Mouse (Mus musculus) heart, postnatal 10 days (tissue): ENCODE measurements at regions not wholly inside any gene's neighbourhood (a gene's known extent, or its start where the extent isn't known, plus 50 kb on each side); places are given as distances from the start of the nearest gene placed in this dataset.

Experiments used
- DNase-seq, 2 experiments: peaks; one replicate each; pipeline ENCODE4 v3.0.0; 2021
- intact Hi-C: fragments of 180-260 bp; cut with DNase I; formaldehyde crosslinking; loops from one replicate; pipeline ENCODE4 v1.15.1; 2025

DNA sequence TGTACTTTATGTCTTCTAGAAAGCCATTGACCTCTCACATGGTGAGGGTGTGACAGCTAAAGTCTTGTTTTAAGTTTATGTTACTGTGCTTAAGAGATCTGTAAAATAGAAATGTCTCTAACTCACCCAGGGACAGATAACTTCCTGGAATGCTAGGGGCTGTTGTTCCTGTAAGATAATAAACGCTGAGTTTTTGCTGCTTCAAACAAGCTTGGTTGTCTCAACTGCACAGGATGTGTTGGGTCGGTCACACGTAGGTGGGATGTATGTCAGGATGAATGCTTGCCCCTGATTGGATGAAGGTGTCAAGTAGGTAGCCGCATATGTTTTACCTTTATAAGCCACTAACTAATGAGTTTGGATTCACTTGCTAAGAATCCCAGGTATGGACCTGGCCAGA, 63.8 kb upstream of the Eif4g2 start:
- DNase-seq = no peak
- intact Hi-C loops = no loop called here

DNA sequence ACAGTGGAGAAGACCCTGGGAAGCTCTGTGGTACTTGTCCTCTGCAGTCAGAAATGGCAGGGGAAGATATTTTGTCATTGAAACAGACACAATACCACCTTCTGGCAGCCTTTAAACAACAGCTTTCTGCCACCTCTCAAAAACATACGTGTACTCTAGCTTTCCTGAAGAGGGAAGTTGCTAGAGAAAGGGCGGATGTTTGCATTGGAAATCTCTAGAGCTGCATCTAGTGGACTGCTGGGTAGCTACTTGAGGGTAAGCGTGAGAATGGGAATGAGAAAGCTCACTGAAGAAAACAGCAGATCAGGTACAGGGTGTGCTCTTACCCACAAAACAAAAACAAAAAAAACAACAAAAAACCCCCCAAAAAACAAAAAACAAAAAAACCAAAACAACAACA, 61.4 kb upstream of the Eif4g2 start:
- intact Hi-C loops = no loop called here

DNA sequence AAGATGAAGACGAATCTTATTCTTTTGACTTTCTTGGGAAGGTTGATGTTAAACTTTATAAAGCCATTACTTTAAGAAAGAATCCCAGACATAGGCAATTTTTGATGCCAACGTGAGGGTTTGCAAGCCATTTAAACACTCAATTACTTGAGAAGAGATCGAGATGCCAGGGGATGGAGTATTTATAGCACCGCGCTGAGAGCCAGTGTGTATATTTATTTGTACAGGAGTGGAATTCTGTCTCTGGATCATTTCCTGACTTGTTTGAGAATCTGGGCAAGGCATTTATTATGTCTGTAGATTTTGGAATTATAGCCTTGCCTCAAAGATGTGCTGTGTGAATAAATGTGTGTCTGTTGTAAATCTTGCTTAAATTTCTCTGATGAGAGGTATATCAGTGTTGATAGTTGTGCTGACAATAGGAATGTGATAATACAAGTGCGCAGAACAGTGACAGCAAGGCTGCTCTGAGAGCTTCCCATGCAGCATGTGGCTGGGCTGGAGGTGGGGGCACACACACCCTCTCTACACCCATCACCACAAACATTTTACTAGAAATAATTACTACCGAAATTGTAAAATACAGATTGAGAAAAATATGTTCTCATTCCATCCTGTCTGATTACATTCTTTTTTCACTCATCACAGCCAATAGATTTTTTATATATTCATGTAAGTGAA, 58.6 kb upstream of the Eif4g2 start:
- peak in 1 of 2 experiments; percentile 44 for DNase-seq
- intact Hi-C loops = no loop called here

More for the DNA sequence above, 61.4 kb upstream of the Eif4g2 start:
- DNase-seq = no peak

DNA sequence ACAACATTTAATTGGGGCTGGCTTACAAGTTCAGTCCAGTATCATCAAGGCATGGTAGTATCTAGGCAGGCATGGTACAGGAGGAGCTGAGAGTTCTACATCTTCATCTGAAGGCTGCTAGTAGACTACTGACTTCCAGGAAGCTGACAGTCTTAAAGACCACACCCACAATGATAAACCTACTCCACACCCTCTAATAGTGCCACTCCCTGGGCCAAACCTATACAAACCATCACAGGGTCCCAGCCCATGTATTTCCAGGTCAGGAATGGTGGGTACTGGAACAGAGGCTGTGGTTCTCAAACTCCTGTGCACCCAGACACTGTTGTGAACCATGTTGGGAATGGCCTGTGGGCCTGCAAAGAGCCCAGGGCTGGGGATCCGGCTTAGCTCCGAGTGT, 55.2 kb upstream of the Eif4g2 start:
- intact Hi-C loops = no loop called here
- no peak for DNase-seq

DNA sequence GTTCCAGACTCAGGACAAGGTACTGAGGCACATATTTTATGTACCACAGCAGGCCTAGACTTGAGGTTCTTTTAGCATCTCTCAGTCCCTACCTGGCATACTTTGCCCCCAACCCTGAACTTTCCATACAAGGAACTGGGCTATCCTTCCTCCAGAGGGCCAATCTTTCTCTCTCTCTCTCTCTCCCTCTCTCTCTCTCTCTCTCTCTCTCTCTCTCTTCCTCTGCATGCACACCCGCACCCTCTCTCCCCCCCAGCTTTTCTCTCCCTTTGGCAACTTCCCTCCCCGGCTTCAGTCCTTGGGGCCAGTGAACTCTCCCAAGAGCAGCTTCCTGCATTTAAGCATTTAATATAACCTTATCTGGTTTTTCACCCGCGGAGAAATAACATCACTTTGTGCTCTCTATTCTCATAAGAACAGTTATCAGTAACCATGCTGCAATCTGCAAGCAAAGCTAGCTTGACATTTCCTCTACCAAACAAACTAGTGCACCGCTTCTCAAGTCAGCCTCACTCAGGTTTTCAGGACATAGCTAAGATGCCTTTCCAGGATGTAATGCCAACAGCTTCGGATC, 53.3 kb upstream of the Eif4g2 start:
- intact Hi-C loops = no loop called here
- no peak for DNase-seq

DNA sequence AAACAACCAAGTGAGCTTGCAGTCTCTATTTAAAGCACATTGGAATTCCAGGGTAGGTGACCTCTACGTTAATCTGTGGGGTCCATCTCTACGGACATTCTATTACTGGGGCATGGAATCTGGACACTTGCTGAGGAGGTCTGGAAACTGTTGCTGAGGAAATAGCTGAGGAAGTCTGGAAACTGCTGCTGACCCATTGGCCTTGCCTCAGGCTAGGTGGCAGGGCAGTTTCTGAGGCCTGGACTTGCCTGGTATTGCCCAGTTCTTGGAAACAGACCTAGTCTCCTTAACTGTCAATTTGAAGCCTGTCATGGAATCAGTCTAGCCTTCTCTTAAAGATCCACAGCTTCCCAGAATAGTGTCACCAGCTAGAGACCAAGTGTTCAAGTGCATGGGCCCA, 51.7 kb upstream of the Eif4g2 start:
- intact Hi-C loops = no loop called here
- no peak for DNase-seq
